Mouse (Mus musculus): ENCODE results near the gene Naglu. TPM values are rescaled to one million over a fixed set of nuclear protein-coding genes. Genes with fewer than 3 reads are reported as not detected.

The Naglu gene
- polyA plus RNA-seq, 1 experiment = 7.3 TPM

DNA sequence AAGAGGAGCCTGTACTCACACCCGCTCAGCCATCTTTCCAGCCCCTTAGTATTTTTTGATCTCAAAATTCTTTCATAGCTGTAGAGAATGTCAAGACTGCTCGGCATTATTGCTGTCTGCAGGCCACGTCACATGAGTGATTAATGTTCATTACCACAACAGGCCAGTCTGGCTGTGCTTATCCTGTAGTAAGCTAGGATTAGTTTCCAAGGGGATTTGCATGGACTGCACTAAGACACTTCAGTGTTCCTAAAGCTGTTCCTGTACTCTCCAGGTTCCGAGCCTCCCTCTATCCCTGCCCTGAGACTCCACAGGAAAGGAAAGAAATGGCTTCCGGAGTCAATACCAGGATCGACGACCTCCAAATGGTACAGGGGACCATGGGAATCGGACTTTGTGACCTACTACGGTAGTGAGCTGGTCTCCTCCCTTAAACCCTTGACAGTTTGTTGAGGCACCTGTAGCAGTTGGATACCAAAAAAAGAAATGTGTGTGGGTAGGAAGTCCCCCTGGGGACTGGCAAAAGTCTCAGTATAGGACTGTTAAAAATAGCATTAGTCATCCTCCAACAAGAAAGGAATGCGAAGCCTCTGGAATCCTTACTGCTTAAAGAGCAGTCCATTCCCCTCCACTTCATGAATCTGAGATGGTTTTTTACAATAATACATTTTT, 39.5 kb upstream of the Naglu start:
- H3K79me2 ChIP-seq (ENCODE audit: control insufficient read depth, insufficient read depth) = no peaks in the 10 kb centered on the region
- H3K4me3 ChIP-seq (ENCODE audit: insufficient read depth, poor library complexity, severe bottlenecking) = no peak overlapping the region
- H3ac ChIP-seq (ENCODE audit: control insufficient read depth, insufficient read length, low read depth) = no peak overlapping the region
- no peaks in the 10 kb centered on the region for H3K27me3 ChIP-seq (ENCODE audit: control insufficient read depth, insufficient read depth, insufficient read length)
- no peaks in the 10 kb centered on the region for H3K79me3 ChIP-seq (ENCODE audit: low read depth)
- TF ChIP-seq USF1 (IDR thresholded peaks at IDR 0.05; ENCODE audit: low read depth) (no peak), FOSL1 (IDR thresholded peaks at IDR 0.05; ENCODE audit: insufficient read depth, low read length, poor library complexity, severe bottlenecking) (no peak), MAX (IDR thresholded peaks at IDR 0.05) (no peak), MYOG (IDR thresholded peaks at IDR 0.05; ENCODE audit: control insufficient read depth, extremely low read depth, insufficient read length) (no peak), CTCF (IDR thresholded peaks at IDR 0.05; ENCODE audit: control insufficient read depth, insufficient read depth, insufficient read length) (no peak), CEBPB (IDR thresholded peaks at IDR 0.05; ENCODE audit: low read depth) (no peak), MYOD1 (IDR thresholded peaks at IDR 0.05; ENCODE audit: control insufficient read depth, insufficient read length, low read depth) (no peak)
- H3K36me3 ChIP-seq (ENCODE audit: control insufficient read depth, insufficient read depth) = peaks cover 25% of the 10 kb centered on the region

DNA sequence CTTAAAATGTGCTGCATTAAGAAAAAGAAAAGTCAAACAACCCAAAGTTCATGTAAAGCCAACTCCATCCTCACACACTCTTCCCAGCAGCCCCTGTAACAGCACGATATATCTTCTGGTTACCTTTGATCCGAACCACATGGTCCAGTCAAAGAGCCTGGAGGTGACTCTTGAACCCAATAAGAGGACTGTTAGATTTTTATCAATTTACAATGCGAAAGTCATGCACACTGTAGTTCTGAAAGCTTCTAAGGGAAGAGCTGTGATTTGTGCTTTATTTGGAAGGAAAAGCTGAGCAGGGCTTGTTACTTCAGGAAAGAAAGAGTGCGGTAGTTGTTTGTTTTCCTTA, 39.0 kb upstream of the Naglu start:
- peaks cover 25% of the 10 kb centered on the region for H3K36me3 ChIP-seq (ENCODE audit: control insufficient read depth, insufficient read depth)
- H3K79me3 ChIP-seq (ENCODE audit: low read depth) = no peaks in the 10 kb centered on the region
- TF ChIP-seq MYOD1 (IDR thresholded peaks at IDR 0.05; ENCODE audit: control insufficient read depth, insufficient read length, low read depth) = no peak
- TF ChIP-seq FOSL1 (IDR thresholded peaks at IDR 0.05; ENCODE audit: insufficient read depth, low read length, poor library complexity, severe bottlenecking) = no peak
- TF ChIP-seq CTCF (IDR thresholded peaks at IDR 0.05; ENCODE audit: control insufficient read depth, insufficient read depth, insufficient read length) = no peak
- no peak for TF ChIP-seq MYOG (IDR thresholded peaks at IDR 0.05; ENCODE audit: control insufficient read depth, extremely low read depth, insufficient read length)
- no peak for TF ChIP-seq MAX (IDR thresholded peaks at IDR 0.05)
- TF ChIP-seq USF1 (IDR thresholded peaks at IDR 0.05; ENCODE audit: low read depth) = no peak
- TF ChIP-seq CEBPB (IDR thresholded peaks at IDR 0.05; ENCODE audit: low read depth) = no peak
- no peak overlapping the region for H3K4me3 ChIP-seq (ENCODE audit: insufficient read depth, poor library complexity, severe bottlenecking)
- H3K27me3 ChIP-seq (ENCODE audit: control insufficient read depth, insufficient read depth, insufficient read length) = no peaks in the 10 kb centered on the region
- H3K79me2 ChIP-seq (ENCODE audit: control insufficient read depth, insufficient read depth) = no peaks in the 10 kb centered on the region
- H3ac ChIP-seq (ENCODE audit: control insufficient read depth, insufficient read length, low read depth) = no peak overlapping the region

DNA sequence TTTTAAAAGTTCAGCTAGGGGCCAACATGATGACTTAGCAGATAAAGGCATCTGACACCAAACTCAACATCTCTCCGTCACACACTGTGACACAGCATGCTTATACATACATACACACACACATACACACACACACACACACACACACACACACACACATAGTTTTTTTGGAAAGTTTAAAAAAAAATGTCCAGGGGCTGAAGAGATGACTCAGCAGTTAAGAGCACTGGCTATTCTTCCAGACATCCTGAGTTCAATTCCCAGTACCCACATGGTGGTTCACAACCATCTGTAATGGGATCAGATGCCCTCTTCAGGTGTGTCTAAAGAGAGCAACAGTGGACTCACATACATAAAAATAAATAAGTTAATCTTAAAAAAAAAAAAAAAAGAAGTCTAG, 38.3 kb upstream of the Naglu start:
- TF ChIP-seq CTCF (IDR thresholded peaks at IDR 0.05; ENCODE audit: control insufficient read depth, insufficient read depth, insufficient read length) (no peak), FOSL1 (IDR thresholded peaks at IDR 0.05; ENCODE audit: insufficient read depth, low read length, poor library complexity, severe bottlenecking) (no peak), MYOD1 (IDR thresholded peaks at IDR 0.05; ENCODE audit: control insufficient read depth, insufficient read length, low read depth) (no peak), MYOG (IDR thresholded peaks at IDR 0.05; ENCODE audit: control insufficient read depth, extremely low read depth, insufficient read length) (no peak), USF1 (IDR thresholded peaks at IDR 0.05; ENCODE audit: low read depth) (no peak), MAX (IDR thresholded peaks at IDR 0.05) (no peak)
- H3K36me3 ChIP-seq (ENCODE audit: control insufficient read depth, insufficient read depth) = peaks cover 28% of the 10 kb centered on the region
- H3K27me3 ChIP-seq (ENCODE audit: control insufficient read depth, insufficient read depth, insufficient read length) = no peaks in the 10 kb centered on the region
- H3K79me2 ChIP-seq (ENCODE audit: control insufficient read depth, insufficient read depth) = no peaks in the 10 kb centered on the region
- no peak overlapping the region for H3K4me3 ChIP-seq (ENCODE audit: insufficient read depth, poor library complexity, severe bottlenecking)
- H3ac ChIP-seq (ENCODE audit: control insufficient read depth, insufficient read length, low read depth) = no peak overlapping the region
- H3K79me3 ChIP-seq (ENCODE audit: low read depth) = no peaks in the 10 kb centered on the region

DNA sequence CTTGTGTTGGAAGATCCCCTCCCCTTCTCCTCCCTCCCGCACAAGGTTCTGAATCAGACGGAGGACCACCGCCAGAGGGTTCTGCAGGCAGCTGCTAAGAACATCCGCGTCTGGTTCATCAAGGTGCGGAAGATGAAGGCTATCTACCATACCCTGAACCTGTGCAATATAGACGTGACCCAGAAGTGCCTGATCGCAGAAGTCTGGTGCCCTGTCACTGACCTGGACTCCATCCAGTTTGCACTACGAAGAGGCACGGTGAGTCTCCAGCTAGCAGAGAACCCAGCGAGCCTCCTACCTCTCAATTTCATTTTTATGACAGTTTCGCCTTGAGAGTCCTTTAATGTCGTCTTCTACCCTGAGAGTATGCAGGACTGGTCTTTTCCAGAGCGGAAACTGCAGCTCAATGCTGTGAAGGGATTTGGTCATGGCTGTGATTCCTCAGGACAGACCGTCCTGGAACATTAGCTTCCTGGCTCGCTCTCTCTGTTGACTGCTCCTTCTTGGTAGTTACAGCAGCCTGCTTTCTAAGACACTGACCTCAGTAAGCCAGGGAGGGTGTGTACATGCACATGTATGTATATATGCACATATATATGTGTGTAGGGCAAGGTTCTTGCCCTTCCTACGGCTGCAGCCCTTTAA, 35.8 kb upstream of the Naglu start:
- no peaks in the 10 kb centered on the region for H3K79me3 ChIP-seq (ENCODE audit: low read depth)
- no peak for TF ChIP-seq MAX (IDR thresholded peaks at IDR 0.05)
- no peak for TF ChIP-seq USF1 (IDR thresholded peaks at IDR 0.05; ENCODE audit: low read depth)
- TF ChIP-seq MYOD1 (IDR thresholded peaks at IDR 0.05; ENCODE audit: control insufficient read depth, insufficient read length, low read depth) = no peak
- TF ChIP-seq MYOG (IDR thresholded peaks at IDR 0.05; ENCODE audit: control insufficient read depth, extremely low read depth, insufficient read length) = no peak
- no peak for TF ChIP-seq CTCF (IDR thresholded peaks at IDR 0.05; ENCODE audit: control insufficient read depth, insufficient read depth, insufficient read length)
- no peak for TF ChIP-seq FOSL1 (IDR thresholded peaks at IDR 0.05; ENCODE audit: insufficient read depth, low read length, poor library complexity, severe bottlenecking)
- TF ChIP-seq CEBPB (IDR thresholded peaks at IDR 0.05; ENCODE audit: low read depth) = no peak
- H3ac ChIP-seq (ENCODE audit: control insufficient read depth, insufficient read length, low read depth) = no peak overlapping the region
- H3K27me3 ChIP-seq (ENCODE audit: control insufficient read depth, insufficient read depth, insufficient read length) = no peaks in the 10 kb centered on the region
- H3K4me3 ChIP-seq (ENCODE audit: insufficient read depth, poor library complexity, severe bottlenecking) = no peak overlapping the region
- H3K79me2 ChIP-seq (ENCODE audit: control insufficient read depth, insufficient read depth) = no peaks in the 10 kb centered on the region
- peaks cover 45% of the 10 kb centered on the region for H3K36me3 ChIP-seq (ENCODE audit: control insufficient read depth, insufficient read depth)

DNA sequence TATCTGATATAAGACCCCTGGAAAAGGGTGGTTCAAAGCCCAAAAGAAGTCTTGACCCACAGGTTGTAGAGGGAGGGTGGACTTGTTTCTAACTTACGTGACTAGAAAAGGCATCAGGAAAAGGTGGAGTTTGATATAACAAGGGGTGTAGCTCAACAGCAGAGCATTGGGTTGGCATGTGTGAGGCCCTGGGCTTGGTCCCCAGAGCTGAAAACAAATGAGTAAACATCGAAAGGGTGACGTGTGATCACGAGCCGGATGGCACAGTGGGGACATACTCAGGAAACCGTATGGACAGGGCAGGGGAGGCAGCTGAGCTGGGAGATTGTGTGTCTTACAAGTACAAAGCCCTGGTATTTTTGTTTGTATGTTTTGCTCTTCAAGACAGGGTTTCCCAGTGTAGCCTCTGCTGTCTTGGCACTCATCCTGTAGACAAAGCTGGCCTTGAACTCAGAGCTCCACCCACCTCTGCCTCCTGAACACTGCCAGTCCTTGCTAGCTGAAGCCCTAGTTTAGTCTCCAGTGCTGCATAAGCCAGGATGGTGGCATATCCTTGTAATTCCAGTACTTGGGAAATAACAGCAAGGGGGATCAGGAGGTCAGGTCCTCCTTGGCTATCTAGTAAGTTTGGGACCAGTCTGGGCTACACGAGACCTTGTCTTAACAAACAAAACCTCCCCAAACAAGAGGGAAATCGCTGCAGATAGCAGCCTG, 35.0 kb upstream of the Naglu start:
- TF ChIP-seq USF1 (IDR thresholded peaks at IDR 0.05; ENCODE audit: low read depth) = no peak
- no peak for TF ChIP-seq FOSL1 (IDR thresholded peaks at IDR 0.05; ENCODE audit: insufficient read depth, low read length, poor library complexity, severe bottlenecking)
- no peak for TF ChIP-seq MYOG (IDR thresholded peaks at IDR 0.05; ENCODE audit: control insufficient read depth, extremely low read depth, insufficient read length)
- no peak for TF ChIP-seq CTCF (IDR thresholded peaks at IDR 0.05; ENCODE audit: control insufficient read depth, insufficient read depth, insufficient read length)
- TF ChIP-seq CEBPB (IDR thresholded peaks at IDR 0.05; ENCODE audit: low read depth) = no peak
- TF ChIP-seq MYOD1 (IDR thresholded peaks at IDR 0.05; ENCODE audit: control insufficient read depth, insufficient read length, low read depth) = no peak
- no peak for TF ChIP-seq MAX (IDR thresholded peaks at IDR 0.05)
- Histone ChIP-seq H3K4me3 (ENCODE audit: insufficient read depth, poor library complexity, severe bottlenecking) (no peak overlapping the region), H3K79me2 (ENCODE audit: control insufficient read depth, insufficient read depth) (no peaks in the 10 kb centered on the region), H3K27me3 (ENCODE audit: control insufficient read depth, insufficient read depth, insufficient read length) (no peaks in the 10 kb centered on the region), H3ac (ENCODE audit: control insufficient read depth, insufficient read length, low read depth) (no peak overlapping the region), H3K36me3 (ENCODE audit: control insufficient read depth, insufficient read depth) (peaks cover 44% of the 10 kb centered on the region), H3K79me3 (ENCODE audit: low read depth) (no peaks in the 10 kb centered on the region)

Data from C2C12 (cell line).